Mouse (Mus musculus): ENCODE measurements around the gene Col24a1. TPM values are rescaled to one million over a fixed set of nuclear protein-coding genes. Genes with fewer than 3 reads are reported as not detected.

Col24a1 gene
- polyA plus RNA-seq, 1 experiment from 2014 or later, result 0.23 TPM

DNA sequence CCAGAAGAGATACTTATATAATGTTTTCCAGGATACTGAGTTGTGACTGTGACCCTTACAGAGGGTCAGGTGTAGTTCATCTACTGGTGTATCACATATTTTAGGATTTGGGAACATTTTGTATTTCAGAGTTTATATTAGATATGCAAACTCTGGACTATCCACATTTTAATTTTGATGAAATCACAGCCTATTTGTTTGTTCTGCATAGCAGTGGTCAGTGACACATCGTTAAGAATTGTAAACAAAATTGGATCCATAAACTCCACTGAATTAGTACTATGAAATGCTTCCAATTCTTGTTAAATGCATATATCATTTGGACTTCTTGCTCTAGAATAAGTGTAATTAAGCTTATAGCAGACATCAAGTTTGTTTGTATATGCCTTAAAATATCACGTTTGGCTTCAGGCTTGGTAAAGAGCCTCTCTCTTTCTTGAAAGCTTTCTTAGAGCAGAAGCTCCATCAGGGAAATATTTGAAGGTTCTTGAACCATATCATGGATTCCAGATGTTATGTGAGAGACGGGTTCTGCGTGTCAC lies 75.0 kb downstream of the Col24a1 start:
- Histone ChIP-seq H3K4me2 (no peak overlapping the region), H3K4me1 (no peaks in the 10 kb centered on the region), H3K27me3 (no peaks in the 10 kb centered on the region), H3K4me3 (no peak overlapping the region), H3K9me3 (replicated peaks) (no peaks in the 10 kb centered on the region), H3K27ac (no peak overlapping the region), H3K9ac (no peak overlapping the region), H3K36me3 (ENCODE audit: poor library complexity, severe bottlenecking) (no peaks in the 10 kb centered on the region)
- 88% methylated on average over 4 of the region's 4 CpGs for WGBS
- ATAC-seq, result no peak

DNA sequence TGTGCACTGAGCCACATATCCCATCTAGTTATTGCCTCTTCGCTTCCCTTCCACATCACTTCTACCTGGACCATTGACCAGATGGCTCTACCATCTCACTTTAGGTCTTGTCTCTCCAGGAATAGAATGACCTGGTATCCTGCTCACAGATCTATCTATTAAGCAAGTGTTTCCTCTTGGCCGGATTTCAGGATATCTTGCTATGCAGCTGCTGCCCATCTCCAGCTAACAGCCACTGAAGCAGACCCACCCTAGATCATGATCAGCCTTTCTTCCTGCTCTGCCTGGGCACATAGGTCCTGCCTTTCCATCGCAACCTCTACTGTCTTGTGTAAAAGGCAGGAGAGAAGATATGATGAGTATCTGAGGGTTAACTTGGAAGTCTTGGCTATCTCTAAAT lies 84.0 kb downstream of the Col24a1 start:
- 95% methylated on average over 3 of the region's 3 CpGs for WGBS
- Histone ChIP-seq H3K36me3 (ENCODE audit: poor library complexity, severe bottlenecking) (no peaks in the 10 kb centered on the region), H3K9me3 (replicated peaks) (no peaks in the 10 kb centered on the region), H3K4me3 (no peak overlapping the region), H3K27me3 (no peaks in the 10 kb centered on the region), H3K4me1 (no peaks in the 10 kb centered on the region), H3K9ac (no peak overlapping the region), H3K27ac (no peak overlapping the region), H3K4me2 (no peak overlapping the region)
- ATAC-seq, result no peak

- no peaks in the 10 kb centered on the region for H3K36me3 ChIP-seq (ENCODE audit: poor library complexity, severe bottlenecking)
- H3K4me3 ChIP-seq, result no peak overlapping the region
- H3K9ac ChIP-seq, result no peak overlapping the region
- ATAC-seq, result 0 out of 2 replicates have a peak, but pooled peaks have one; percentile 16
- H3K9me3 ChIP-seq (replicated peaks), result no peaks in the 10 kb centered on the region
- H3K27ac ChIP-seq, result no peak overlapping the region
- no peak overlapping the region for H3K4me2 ChIP-seq
- H3K27me3 ChIP-seq, result no peaks in the 10 kb centered on the region
- no peaks in the 10 kb centered on the region for H3K4me1 ChIP-seq
- 87% methylated on average over 13 of the region's 13 CpGs for WGBS
These were observed 90.8 kb downstream of the Col24a1 start for GRCm38 (mm10) chr3:145383095-145383494.

- Histone ChIP-seq H3K4me1 (no peaks in the 10 kb centered on the region), H3K9me3 (replicated peaks) (no peaks in the 10 kb centered on the region), H3K9ac (no peak overlapping the region), H3K4me3 (no peak overlapping the region), H3K27me3 (no peaks in the 10 kb centered on the region), H3K4me2 (no peak overlapping the region), H3K36me3 (ENCODE audit: poor library complexity, severe bottlenecking) (no peaks in the 10 kb centered on the region), H3K27ac (no peak overlapping the region)
- no peak for ATAC-seq
These were observed 94.2 kb downstream of the Col24a1 start for GRCm38 (mm10) chr3:145386434-145386833.

GRCm38 (mm10) chr3:145390681-145391080 lies 98.4 kb downstream of the Col24a1 start:
- Histone ChIP-seq H3K4me2 (no peak overlapping the region), H3K4me1 (no peaks in the 10 kb centered on the region), H3K4me3 (no peak overlapping the region), H3K36me3 (ENCODE audit: poor library complexity, severe bottlenecking) (no peaks in the 10 kb centered on the region), H3K9ac (no peak overlapping the region), H3K27me3 (no peaks in the 10 kb centered on the region), H3K9me3 (replicated peaks) (no peaks in the 10 kb centered on the region), H3K27ac (no peak overlapping the region)
- 92% methylated on average over 4 of the region's 4 CpGs for WGBS
- no peak for ATAC-seq

- WGBS, result 86% methylated on average over 19 of the region's 19 CpGs
- no peaks in the 10 kb centered on the region for H3K27me3 ChIP-seq
- no peak for ATAC-seq
- no peaks in the 10 kb centered on the region for H3K9me3 ChIP-seq (replicated peaks)
- H3K4me2 ChIP-seq, result no peak overlapping the region
- no peak overlapping the region for H3K27ac ChIP-seq
- no peaks in the 10 kb centered on the region for H3K36me3 ChIP-seq (ENCODE audit: poor library complexity, severe bottlenecking)
- H3K9ac ChIP-seq, result no peak overlapping the region
- H3K4me3 ChIP-seq, result no peak overlapping the region
- no peaks in the 10 kb centered on the region for H3K4me1 ChIP-seq
These were observed 99.9 kb downstream of the Col24a1 start for GRCm38 (mm10) chr3:145391986-145392659.

- Histone ChIP-seq H3K27me3 (no peaks in the 10 kb centered on the region), H3K4me3 (no peak overlapping the region), H3K9ac (no peak overlapping the region), H3K27ac (no peak overlapping the region), H3K4me2 (no peak overlapping the region), H3K4me1 (no peaks in the 10 kb centered on the region), H3K36me3 (ENCODE audit: poor library complexity, severe bottlenecking) (no peaks in the 10 kb centered on the region), H3K9me3 (replicated peaks) (no peaks in the 10 kb centered on the region)
- ATAC-seq, result no peak
- WGBS, result 95% methylated on average over 3 of the region's 3 CpGs
These were observed 106.9 kb downstream of the Col24a1 start for GRCm38 (mm10) chr3:145399173-145399572.

DNA sequence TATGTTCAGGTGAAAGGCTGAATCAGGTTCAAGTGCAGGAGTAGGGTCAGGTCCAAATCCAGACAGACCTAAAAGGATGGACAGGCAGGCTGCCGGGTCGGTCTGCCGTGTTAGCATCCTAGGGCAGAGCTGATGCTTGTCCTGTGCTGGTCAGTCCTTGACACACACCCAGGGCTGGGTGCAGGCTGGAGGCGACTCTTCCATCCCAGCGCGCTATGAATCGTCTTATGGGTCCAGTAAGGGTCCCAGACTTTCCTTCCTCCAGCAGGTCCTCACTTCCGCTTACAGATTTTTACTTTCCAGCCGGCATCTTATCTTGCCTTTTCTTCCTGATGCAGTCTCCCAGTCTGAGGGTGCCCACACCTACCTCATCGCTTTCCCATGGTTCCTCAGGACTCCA lies 110.0 kb downstream of the Col24a1 start:
- H3K36me3 ChIP-seq (ENCODE audit: poor library complexity, severe bottlenecking), result no peaks in the 10 kb centered on the region
- no peak overlapping the region for H3K4me3 ChIP-seq
- WGBS, result 83% methylated on average over 10 of the region's 10 CpGs
- no peak overlapping the region for H3K9ac ChIP-seq
- H3K4me1 ChIP-seq, result no peaks in the 10 kb centered on the region
- H3K9me3 ChIP-seq (replicated peaks), result no peaks in the 10 kb centered on the region
- H3K27ac ChIP-seq, result no peak overlapping the region
- H3K4me2 ChIP-seq, result peak overlapping the region; percentile 25; the same call in 1 of the 2 replicates
- ATAC-seq, result no peak
- H3K27me3 ChIP-seq, result no peaks in the 10 kb centered on the region

GRCm38 (mm10) chr3:145402994-145403393 lies 110.7 kb downstream of the Col24a1 start:
- Histone ChIP-seq H3K4me2 (peak overlapping the region; percentile 25), H3K9ac (no peak overlapping the region), H3K27me3 (no peaks in the 10 kb centered on the region), H3K4me1 (no peaks in the 10 kb centered on the region), H3K9me3 (replicated peaks) (no peaks in the 10 kb centered on the region), H3K4me3 (no peak overlapping the region), H3K27ac (no peak overlapping the region), H3K36me3 (ENCODE audit: poor library complexity, severe bottlenecking) (no peaks in the 10 kb centered on the region)
- WGBS, result 72% methylated on average over 6 of the region's 6 CpGs
- ATAC-seq, result no peak

DNA sequence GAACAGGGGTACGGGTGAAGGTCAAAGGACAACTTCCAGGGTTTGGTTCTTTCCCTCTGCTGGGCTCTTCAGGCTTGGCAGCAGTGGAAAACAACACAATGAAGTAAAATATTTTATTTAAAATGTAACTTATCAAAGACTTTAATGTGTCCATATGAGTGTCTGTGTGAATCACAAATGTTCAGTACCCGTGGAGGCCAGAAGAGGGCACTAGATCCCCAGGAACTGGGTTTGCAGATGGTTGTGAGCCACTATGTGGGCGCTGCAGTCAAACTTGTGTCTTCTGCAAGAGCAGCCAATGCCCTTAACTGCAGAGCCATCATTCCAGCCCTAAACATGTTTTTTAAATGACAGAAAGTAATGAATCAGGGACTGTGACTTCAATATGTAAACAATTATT lies 115.8 kb downstream of the Col24a1 start:
- H3K4me1 ChIP-seq, result no peaks in the 10 kb centered on the region

DNA sequence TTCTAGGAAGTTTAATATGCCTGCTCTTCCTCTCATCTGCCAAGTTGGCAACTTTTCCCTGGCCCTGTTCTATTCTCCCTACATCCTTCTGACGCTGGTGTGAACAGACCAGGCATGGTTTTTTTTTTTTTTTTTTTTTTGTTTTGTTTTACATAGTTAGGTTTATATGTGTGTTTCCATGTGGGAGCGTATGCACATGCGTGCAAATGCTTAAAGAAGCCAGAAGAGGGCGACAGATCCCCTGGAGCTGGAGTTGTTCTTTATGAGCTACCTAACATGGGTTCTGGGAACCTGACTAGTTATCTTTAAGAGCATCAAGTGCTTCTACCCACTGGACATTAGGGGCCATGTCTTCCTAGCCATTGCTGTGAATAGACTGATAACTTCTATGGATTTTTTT lies 119.9 kb downstream of the Col24a1 start:
- ATAC-seq, result no peak
- Histone ChIP-seq H3K36me3 (ENCODE audit: poor library complexity, severe bottlenecking) (no peaks in the 10 kb centered on the region), H3K9ac (no peak overlapping the region), H3K4me1 (no peaks in the 10 kb centered on the region), H3K9me3 (replicated peaks) (no peaks in the 10 kb centered on the region), H3K27ac (no peak overlapping the region), H3K4me3 (no peak overlapping the region), H3K4me2 (no peak overlapping the region), H3K27me3 (no peaks in the 10 kb centered on the region)
- 33% methylated on average over 4 of the region's 4 CpGs for WGBS

More for the DNA sequence above, 115.8 kb downstream of the Col24a1 start:
- Histone ChIP-seq H3K27me3 (no peaks in the 10 kb centered on the region), H3K27ac (no peak overlapping the region), H3K9ac (no peak overlapping the region), H3K4me3 (no peak overlapping the region), H3K9me3 (replicated peaks) (no peaks in the 10 kb centered on the region), H3K4me2 (no peak overlapping the region), H3K36me3 (ENCODE audit: poor library complexity, severe bottlenecking) (no peaks in the 10 kb centered on the region)
- no peak for ATAC-seq
- 71% methylated on average over 3 of the region's 3 CpGs for WGBS

GRCm38 (mm10) chr3:145414362-145414761 lies 122.1 kb downstream of the Col24a1 start:
- Histone ChIP-seq H3K4me3 (no peak overlapping the region), H3K27me3 (no peaks in the 10 kb centered on the region), H3K4me1 (no peaks in the 10 kb centered on the region), H3K4me2 (no peak overlapping the region), H3K9me3 (replicated peaks) (no peaks in the 10 kb centered on the region), H3K9ac (no peak overlapping the region), H3K27ac (no peak overlapping the region), H3K36me3 (ENCODE audit: poor library complexity, severe bottlenecking) (no peaks in the 10 kb centered on the region)
- WGBS, result 95% methylated on average over 3 of the region's 3 CpGs
- ATAC-seq, result no peak

DNA sequence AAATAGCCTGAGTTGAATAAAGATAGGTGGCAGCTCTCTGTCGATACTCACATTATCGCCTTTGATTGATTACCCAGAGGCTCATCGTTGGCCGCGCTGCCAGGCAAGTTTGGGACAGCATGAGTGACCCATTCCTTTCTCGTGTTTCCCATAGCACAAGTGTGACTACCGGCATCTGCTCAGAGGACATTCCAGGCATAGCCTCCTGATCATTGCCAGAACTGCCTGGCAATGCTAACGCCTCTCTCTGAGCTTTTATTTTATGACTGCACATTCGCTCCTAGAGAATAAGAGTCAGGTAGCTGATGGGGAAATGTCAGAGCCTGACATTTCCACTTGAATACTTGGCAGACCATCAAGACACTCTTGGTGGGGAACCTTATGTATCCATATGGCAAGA lies 125.5 kb downstream of the Col24a1 start:
- H3K36me3 ChIP-seq (ENCODE audit: poor library complexity, severe bottlenecking), result no peaks in the 10 kb centered on the region
- no peak for ATAC-seq
- 93% methylated on average over 9 of the region's 9 CpGs for WGBS
- no peak overlapping the region for H3K27ac ChIP-seq
- H3K4me2 ChIP-seq, result no peak overlapping the region
- H3K9me3 ChIP-seq (replicated peaks), result no peaks in the 10 kb centered on the region
- no peak overlapping the region for H3K4me3 ChIP-seq
- no peaks in the 10 kb centered on the region for H3K4me1 ChIP-seq
- no peak overlapping the region for H3K9ac ChIP-seq
- H3K27me3 ChIP-seq, result no peaks in the 10 kb centered on the region

Data from forebrain, embryonic 13.5 days (tissue).